Mouse (Mus musculus) kidney, embryonic 16.5 days (tissue): ENCODE data around the gene Krcc1. TPM values are rescaled to one million over a fixed set of nuclear protein-coding genes. Genes with fewer than 3 reads are reported as not detected.

ENCODE experiments used
- ATAC-seq: fragments of 200-750 bp; cut with Nextera tagmentation; 2 replicates; pipeline ENCODE4 v1.8.0; 2017; ENCODE audit warnings: moderate TSS enrichment; ENCODE audit not compliant: low FRiP score, low TSS enrichment
- H3K27ac ChIP-seq: fragments of 300-500 bp; sonication (generic); 2 replicates; pipeline ENCODE4 v1.5.1; 2014; ENCODE audit warnings: low read length
- H3K27me3 ChIP-seq: fragments of 300-500 bp; sonication (generic); 2 replicates; pipeline ENCODE4 v1.6.1; 2014; ENCODE audit warnings: low read length, control low read depth, mixed read lengths; ENCODE audit not compliant: insufficient read depth
- H3K36me3 ChIP-seq: fragments of 300-500 bp; sonication (generic); 2 replicates; pipeline ENCODE4 v1.6.1; 2014; ENCODE audit warnings: low read length, control low read depth, mixed read lengths; ENCODE audit not compliant: insufficient read depth
- H3K4me1 ChIP-seq: fragments of 300-500 bp; sonication (generic); 2 replicates; pipeline ENCODE4 v1.6.1; 2014; ENCODE audit warnings: low read length, control low read depth, mixed read lengths; ENCODE audit not compliant: insufficient read depth
- H3K4me2 ChIP-seq: fragments of 300-500 bp; sonication (generic); replicated peaks from 2 replicates; pipeline ENCODE4 v1.6.1; 2014; ENCODE audit warnings: low read depth, low read length
- H3K4me3 ChIP-seq: fragments of 300-500 bp; sonication (generic); 2 replicates; pipeline ENCODE4 v1.5.1; 2014; ENCODE audit warnings: mild to moderate bottlenecking, low read length
- H3K9ac ChIP-seq: fragments of 300-500 bp; sonication (generic); replicated peaks from 2 replicates; pipeline ENCODE4 v1.6.1; 2014; ENCODE audit warnings: low read length
- H3K9me3 ChIP-seq: fragments of 300-500 bp; sonication (generic); 2 replicates; pipeline ENCODE4 v1.6.1; 2016; ENCODE audit warnings: low read length, control low read depth
- WGBS: fragments of 180-500 bp; shearing (Covaris S2); extraction: QIAGEN DNeasy Blood & Tissue Kit; methylation state at CpG from one replicate; pipeline ENCODE4 v1.1.7; 2014; 5-methylcytosine and 5-hydroxymethylcytosine counted together
- polyA plus RNA-seq: library from polyadenylated mRNA; unstranded; fragments of >200 nt; fragmentation: Nextera tagmentation; extraction: Ambion mirVana; gene quantifications from 2 replicates; pipeline ENCODE4 v1.2.1, GENCODE M21; 2015

Gene Krcc1
- polyA plus RNA-seq, 1 experiment from 2014 or later = 58.4 TPM

DNA sequence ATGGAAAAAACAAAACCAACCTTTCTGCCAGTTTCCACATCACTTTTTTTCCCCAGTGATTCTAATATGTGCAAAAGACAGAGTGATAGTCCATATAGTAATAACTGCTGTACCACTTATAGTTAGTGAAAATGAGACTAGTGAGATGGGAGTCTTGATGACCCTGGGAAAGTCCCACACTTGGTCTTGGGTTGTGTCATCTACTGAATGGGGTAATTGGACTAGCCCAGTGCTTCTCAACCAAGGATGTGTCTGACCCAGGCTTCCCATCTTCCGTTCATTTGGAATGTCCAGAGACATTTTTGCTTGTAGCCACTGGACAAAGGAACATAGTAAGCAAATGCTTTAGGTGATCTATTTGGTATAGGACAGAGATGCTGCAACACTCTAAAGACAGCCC is 2.2 kb downstream of the Krcc1 start:
- Histone ChIP-seq H3K27ac (no peak overlapping the region), H3K9ac (no peak overlapping the region), H3K4me1 (peaks cover 20% of the 10 kb centered on the region), H3K9me3 (no peaks in the 10 kb centered on the region), H3K27me3 (no peaks in the 10 kb centered on the region), H3K4me3 (no peak overlapping the region), H3K36me3 (no peaks in the 10 kb centered on the region), H3K4me2 (no peak overlapping the region)
- ATAC-seq = no peak
- 93% methylated on average over 1 of the region's 1 CpGs for WGBS

DNA sequence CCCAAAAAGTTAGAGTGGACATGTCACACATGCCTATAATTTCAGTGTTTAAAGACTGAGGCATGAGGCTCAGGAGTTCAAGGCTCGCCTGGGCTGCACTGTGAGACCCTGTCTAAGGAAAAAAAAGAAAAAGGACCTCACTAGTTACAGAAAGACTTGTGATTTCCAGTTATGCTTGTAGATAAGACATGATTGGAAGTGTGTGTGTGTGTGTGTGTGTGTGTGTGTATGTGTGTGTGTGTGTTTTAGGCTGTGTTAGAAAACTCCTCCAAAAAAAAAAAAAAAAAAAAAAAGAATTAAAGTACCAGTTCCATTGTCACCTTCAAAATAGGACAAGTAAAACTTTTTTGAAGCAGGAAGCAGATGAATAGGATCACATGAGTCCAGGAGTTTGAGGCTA is 3.1 kb downstream of the Krcc1 start:
- WGBS = 77% methylated on average over 1 of the region's 1 CpGs
- Histone ChIP-seq H3K9me3 (no peaks in the 10 kb centered on the region), H3K9ac (no peak overlapping the region)

GRCm38 (mm10) chr6:71279418-71279817 is 7.9 kb downstream of the Krcc1 start:
- WGBS = 69% methylated on average over 1 of the region's 1 CpGs
- no peak for ATAC-seq
- Histone ChIP-seq H3K36me3 (peaks cover 5% of the 10 kb centered on the region), H3K4me2 (no peak overlapping the region), H3K27me3 (no peaks in the 10 kb centered on the region), H3K9me3 (no peaks in the 10 kb centered on the region), H3K27ac (no peak overlapping the region), H3K9ac (no peak overlapping the region), H3K4me3 (no peak overlapping the region), H3K4me1 (no peaks in the 10 kb centered on the region)

More for the DNA sequence above, 3.1 kb downstream of the Krcc1 start:
- Histone ChIP-seq H3K36me3 (no peaks in the 10 kb centered on the region), H3K27me3 (no peaks in the 10 kb centered on the region), H3K4me3 (no peak overlapping the region), H3K27ac (no peak overlapping the region), H3K4me2 (no peak overlapping the region), H3K4me1 (peaks cover 20% of the 10 kb centered on the region)
- no peak for ATAC-seq

- Histone ChIP-seq H3K4me3 (no peak overlapping the region), H3K4me2 (no peak overlapping the region), H3K27me3 (no peaks in the 10 kb centered on the region), H3K4me1 (no peaks in the 10 kb centered on the region), H3K9ac (no peak overlapping the region), H3K36me3 (no peaks in the 10 kb centered on the region), H3K9me3 (peaks cover 4% of the 10 kb centered on the region; the same call in 1 of the 2 replicates), H3K27ac (no peak overlapping the region)
- ATAC-seq = no peak
- 87% methylated on average over 14 of the region's 14 CpGs for WGBS
Measured at GRCm38 (mm10) chr6:71293509-71293908, 22.0 kb downstream of the Krcc1 start.

DNA sequence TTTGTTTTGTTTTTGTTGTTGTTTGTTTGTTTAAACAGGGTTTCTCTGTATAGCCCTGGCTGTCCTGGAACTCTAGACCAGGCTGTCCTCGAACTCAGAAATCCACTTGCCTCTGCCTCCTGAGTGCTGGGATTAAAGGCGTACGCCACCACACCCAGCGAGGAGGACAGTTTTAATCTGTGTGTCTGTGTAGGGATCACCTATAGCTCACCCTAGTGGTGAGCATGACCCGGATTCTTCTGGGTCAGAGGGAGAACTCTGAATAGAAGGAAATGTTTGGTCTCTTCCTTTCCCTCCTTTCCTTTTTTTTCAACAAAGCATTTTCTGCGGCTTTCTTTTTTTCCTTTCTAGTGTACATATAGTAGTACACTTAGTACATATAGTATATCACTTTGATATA is 23.8 kb downstream of the Krcc1 start:
- 73% methylated on average over 6 of the region's 6 CpGs for WGBS
- Histone ChIP-seq H3K36me3 (no peaks in the 10 kb centered on the region), H3K4me3 (no peak overlapping the region), H3K9me3 (no peaks in the 10 kb centered on the region), H3K27ac (no peak overlapping the region), H3K4me2 (no peak overlapping the region), H3K4me1 (no peaks in the 10 kb centered on the region), H3K9ac (no peak overlapping the region), H3K27me3 (no peaks in the 10 kb centered on the region)
- no peak for ATAC-seq

DNA sequence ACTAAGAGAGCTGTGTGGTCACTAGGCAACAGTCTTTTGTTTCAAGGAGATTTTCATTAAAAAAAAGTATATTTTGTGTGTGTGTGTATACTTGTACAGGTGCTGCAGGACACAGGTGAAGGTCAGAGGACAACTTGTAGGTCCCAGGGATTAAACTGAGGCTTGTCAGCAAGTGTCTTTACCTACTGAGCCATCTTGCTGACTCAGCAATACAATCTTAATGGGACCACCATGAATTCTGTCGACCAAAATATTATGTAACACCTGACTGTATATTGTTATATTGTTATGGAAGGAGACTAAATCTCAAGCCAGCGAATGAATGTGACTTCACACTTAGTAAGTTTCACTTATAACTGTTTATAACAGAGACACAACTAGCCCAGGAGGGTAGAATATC is 26.6 kb downstream of the Krcc1 start:
- Histone ChIP-seq H3K4me3 (no peak overlapping the region), H3K9me3 (no peaks in the 10 kb centered on the region), H3K4me1 (no peaks in the 10 kb centered on the region), H3K36me3 (no peaks in the 10 kb centered on the region), H3K27ac (no peak overlapping the region), H3K27me3 (no peaks in the 10 kb centered on the region), H3K4me2 (no peak overlapping the region), H3K9ac (no peak overlapping the region)
- 79% methylated on average over 2 of the region's 2 CpGs for WGBS
- ATAC-seq = no peak

DNA sequence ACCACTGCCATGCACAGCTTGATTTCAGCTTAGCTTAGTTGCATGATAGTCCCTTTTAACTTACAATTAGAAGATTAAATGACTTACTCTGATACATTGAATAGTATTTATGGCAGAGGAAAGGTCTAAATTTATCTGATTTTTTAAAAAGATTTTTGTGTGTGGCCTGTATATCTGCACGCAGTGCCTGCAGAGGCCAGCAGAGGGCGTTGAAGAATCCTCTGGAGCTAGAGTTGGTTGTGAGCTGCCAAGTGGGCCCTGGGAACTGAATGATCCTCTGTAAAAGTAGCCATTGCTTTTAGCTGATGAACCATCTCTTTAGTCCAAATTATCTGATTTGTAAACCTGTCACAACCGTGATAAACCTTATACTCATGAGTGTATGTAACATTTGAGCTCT is 27.3 kb downstream of the Krcc1 start:
- H3K27me3 ChIP-seq = no peaks in the 10 kb centered on the region
- 45% methylated on average over 3 of the region's 3 CpGs for WGBS
- H3K36me3 ChIP-seq = no peaks in the 10 kb centered on the region
- H3K9me3 ChIP-seq = no peaks in the 10 kb centered on the region
- H3K4me1 ChIP-seq = no peaks in the 10 kb centered on the region
- no peak overlapping the region for H3K4me3 ChIP-seq
- no peak overlapping the region for H3K4me2 ChIP-seq
- H3K9ac ChIP-seq = no peak overlapping the region
- no peak overlapping the region for H3K27ac ChIP-seq
- ATAC-seq = no peak

GRCm38 (mm10) chr6:71302097-71302731 is 30.7 kb downstream of the Krcc1 start:
- Histone ChIP-seq H3K9me3 (no peaks in the 10 kb centered on the region), H3K9ac (no peak overlapping the region), H3K27ac (no peak overlapping the region), H3K27me3 (no peaks in the 10 kb centered on the region), H3K4me1 (no peaks in the 10 kb centered on the region), H3K36me3 (no peaks in the 10 kb centered on the region), H3K4me3 (no peak overlapping the region), H3K4me2 (no peak overlapping the region)
- no peak for ATAC-seq
- 64% methylated on average over 6 of the region's 6 CpGs for whole genome bisulfite sequencing

- H3K9ac ChIP-seq = no peak overlapping the region
- no peak for ATAC-seq
- H3K36me3 ChIP-seq = no peaks in the 10 kb centered on the region
- H3K9me3 ChIP-seq = no peaks in the 10 kb centered on the region
- no peak overlapping the region for H3K4me2 ChIP-seq
- H3K27ac ChIP-seq = no peak overlapping the region
- no peaks in the 10 kb centered on the region for H3K27me3 ChIP-seq
- WGBS = 89% methylated on average over 8 of the region's 8 CpGs
- H3K4me3 ChIP-seq = no peak overlapping the region
- H3K4me1 ChIP-seq = no peaks in the 10 kb centered on the region
Measured at GRCm38 (mm10) chr6:71307486-71307885, 36.0 kb downstream of the Krcc1 start.

DNA sequence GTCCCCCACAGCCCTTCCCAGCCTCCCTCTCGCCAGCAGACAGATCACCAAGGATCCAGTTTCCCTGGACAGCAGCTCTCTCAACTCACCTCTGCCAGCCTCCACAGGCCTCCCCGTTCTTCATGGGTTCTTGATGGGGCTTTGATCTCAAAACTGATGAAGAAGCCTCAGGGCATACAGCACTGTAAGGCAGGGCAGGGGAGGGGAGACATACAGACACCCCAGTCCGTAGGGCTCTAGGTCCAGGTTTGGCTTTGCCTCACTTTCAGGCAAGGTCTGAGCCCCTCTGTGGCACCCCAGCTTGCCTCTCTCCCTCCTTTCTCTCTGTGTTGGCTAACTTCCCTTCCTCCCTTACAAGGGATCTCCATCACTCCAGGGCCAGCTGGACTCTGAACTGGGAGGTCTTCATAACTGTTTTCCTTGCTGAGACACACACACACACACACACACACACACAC is 50.4 kb downstream of the Krcc1 start, which contains the start of gene Smyd1:
Gene Smyd1, minus strand, starts transcription at position 408 of the 458 bp plus-strand sequence.
- no peaks in the 10 kb centered on the region for H3K9me3 ChIP-seq
- WGBS = 65% methylated on average over 3 of the region's 3 CpGs
- no peaks in the 10 kb centered on the region for H3K36me3 ChIP-seq
- H3K4me3 ChIP-seq = no peak within 1 kb of the TSS
- H3K27ac ChIP-seq = no peak within 1 kb of the TSS
- H3K27me3 ChIP-seq = no peaks in the 10 kb centered on the region
- H3K4me1 ChIP-seq = no peaks in the 10 kb centered on the region
- ATAC-seq = no peak
- H3K9ac ChIP-seq = no peak within 1 kb of the TSS
- no peak within 1 kb of the TSS for H3K4me2 ChIP-seq
